Mouse (Mus musculus): ENCODE measurements around the gene Ube2l6. TPM values are rescaled to one million over a fixed set of nuclear protein-coding genes. Genes with fewer than 3 reads are reported as not detected.

Gene Ube2l6
- polyA plus RNA-seq, 1 experiment: 140 TPM

- WGBS: 6% methylated on average over 17 of the region's 17 CpGs
- TF ChIP-seq CTCF (IDR thresholded peaks at IDR 0.05; ENCODE audit: control insufficient read depth, insufficient read depth, low read length) (no peak), POLR2A (IDR thresholded peaks at IDR 0.05; ENCODE audit: borderline replicate concordance, control insufficient read depth, low read depth, low read length) (no peak)
- H3K4me1 ChIP-seq (ENCODE audit: control insufficient read depth, insufficient read depth, low read length): no peaks in the 10 kb centered on the region; the same call in 1 of the 2 replicates
Measured at GRCm38 (mm10) chr2:84840748-84841563, 42.3 kb downstream of the Ube2l6 start.

GRCm38 (mm10) chr2:84841905-84842304, 43.3 kb downstream of the Ube2l6 start:
- Histone ChIP-seq H3K4me1 (ENCODE audit: control insufficient read depth, insufficient read depth, low read length) (no peaks in the 10 kb centered on the region; the same call in 1 of the 2 replicates), H3K4me3 (replicated peaks; ENCODE audit: control insufficient read depth, low read depth, low read length) (peak overlapping the region; percentile 71), H3K27ac (ENCODE audit: control insufficient read depth, insufficient read depth, low read depth, low read length, poor library complexity) (peak overlapping the region; percentile 66)
- TF ChIP-seq POLR2A (IDR thresholded peaks at IDR 0.05; ENCODE audit: borderline replicate concordance, control insufficient read depth, low read depth, low read length) (peak; percentile 68; the same call in 1 of the 2 replicates), CTCF (IDR thresholded peaks at IDR 0.05; ENCODE audit: control insufficient read depth, insufficient read depth, low read length) (no peak)

More at GRCm38 (mm10) chr2:84840748-84841563, 42.3 kb downstream of the Ube2l6 start:
- Histone ChIP-seq H3K27ac (ENCODE audit: control insufficient read depth, insufficient read depth, low read depth, low read length, poor library complexity) (peak overlapping the region; percentile 74), H3K4me3 (replicated peaks; ENCODE audit: control insufficient read depth, low read depth, low read length) (peak overlapping the region; percentile 68)

GRCm38 (mm10) chr2:84843654-84844053, 45.0 kb downstream of the Ube2l6 start:
- Histone ChIP-seq H3K27ac (ENCODE audit: control insufficient read depth, insufficient read depth, low read depth, low read length, poor library complexity) (no peak overlapping the region), H3K4me3 (replicated peaks; ENCODE audit: control insufficient read depth, low read depth, low read length) (peak overlapping the region; percentile 59), H3K4me1 (ENCODE audit: control insufficient read depth, insufficient read depth, low read length) (no peaks in the 10 kb centered on the region)
- TF ChIP-seq CTCF (IDR thresholded peaks at IDR 0.05; ENCODE audit: control insufficient read depth, insufficient read depth, low read length): no peak
- TF ChIP-seq POLR2A (IDR thresholded peaks at IDR 0.05; ENCODE audit: borderline replicate concordance, control insufficient read depth, low read depth, low read length): no peak
- WGBS: 60% methylated on average over 6 of the region's 6 CpGs

GRCm38 (mm10) chr2:84845226-84845625, 46.6 kb downstream of the Ube2l6 start:
- Histone ChIP-seq H3K4me3 (replicated peaks; ENCODE audit: control insufficient read depth, low read depth, low read length) (no peak overlapping the region), H3K27ac (ENCODE audit: control insufficient read depth, insufficient read depth, low read depth, low read length, poor library complexity) (no peak overlapping the region), H3K4me1 (ENCODE audit: control insufficient read depth, insufficient read depth, low read length) (no peaks in the 10 kb centered on the region)
- TF ChIP-seq POLR2A (IDR thresholded peaks at IDR 0.05; ENCODE audit: borderline replicate concordance, control insufficient read depth, low read depth, low read length) (no peak), CTCF (IDR thresholded peaks at IDR 0.05; ENCODE audit: control insufficient read depth, insufficient read depth, low read length) (no peak)
- WGBS: 15% methylated on average over 1 of the region's 1 CpGs

GRCm38 (mm10) chr2:84850407-84851129, 51.9 kb downstream of the Ube2l6 start:
- 84% methylated on average over 7 of the region's 7 CpGs for WGBS
- no peak for TF ChIP-seq CTCF (IDR thresholded peaks at IDR 0.05; ENCODE audit: control insufficient read depth, insufficient read depth, low read length)
- no peak for TF ChIP-seq POLR2A (IDR thresholded peaks at IDR 0.05; ENCODE audit: borderline replicate concordance, control insufficient read depth, low read depth, low read length)
- H3K27ac ChIP-seq (ENCODE audit: control insufficient read depth, insufficient read depth, low read depth, low read length, poor library complexity): no peak overlapping the region
- no peak overlapping the region for H3K4me3 ChIP-seq (replicated peaks; ENCODE audit: control insufficient read depth, low read depth, low read length)
- H3K4me1 ChIP-seq (ENCODE audit: control insufficient read depth, insufficient read depth, low read length): no peaks in the 10 kb centered on the region

GRCm38 (mm10) chr2:84851130-84852040, 52.8 kb downstream of the Ube2l6 start:
- Histone ChIP-seq H3K4me1 (ENCODE audit: control insufficient read depth, insufficient read depth, low read length) (no peaks in the 10 kb centered on the region), H3K27ac (ENCODE audit: control insufficient read depth, insufficient read depth, low read depth, low read length, poor library complexity) (no peak overlapping the region), H3K4me3 (replicated peaks; ENCODE audit: control insufficient read depth, low read depth, low read length) (no peak overlapping the region)
- WGBS: 88% methylated on average over 23 of the region's 23 CpGs
- TF ChIP-seq POLR2A (IDR thresholded peaks at IDR 0.05; ENCODE audit: borderline replicate concordance, control insufficient read depth, low read depth, low read length): no peak
- no peak for TF ChIP-seq CTCF (IDR thresholded peaks at IDR 0.05; ENCODE audit: control insufficient read depth, insufficient read depth, low read length)

GRCm38 (mm10) chr2:84855732-84856131, 57.1 kb downstream of the Ube2l6 start:
- Histone ChIP-seq H3K27ac (ENCODE audit: control insufficient read depth, insufficient read depth, low read depth, low read length, poor library complexity) (no peak overlapping the region), H3K4me1 (ENCODE audit: control insufficient read depth, insufficient read depth, low read length) (no peaks in the 10 kb centered on the region), H3K4me3 (replicated peaks; ENCODE audit: control insufficient read depth, low read depth, low read length) (no peak overlapping the region)
- TF ChIP-seq POLR2A (IDR thresholded peaks at IDR 0.05; ENCODE audit: borderline replicate concordance, control insufficient read depth, low read depth, low read length) (no peak), CTCF (IDR thresholded peaks at IDR 0.05; ENCODE audit: control insufficient read depth, insufficient read depth, low read length) (peak; percentile 83)
- 73% methylated on average over 2 of the region's 2 CpGs for WGBS
